Mouse (Mus musculus): ENCODE results near the gene Gm7534.
A peak's percentile ranks its signal among the peaks of the same experiment; 100 is the strongest.

Gene Gm7534

DNA sequence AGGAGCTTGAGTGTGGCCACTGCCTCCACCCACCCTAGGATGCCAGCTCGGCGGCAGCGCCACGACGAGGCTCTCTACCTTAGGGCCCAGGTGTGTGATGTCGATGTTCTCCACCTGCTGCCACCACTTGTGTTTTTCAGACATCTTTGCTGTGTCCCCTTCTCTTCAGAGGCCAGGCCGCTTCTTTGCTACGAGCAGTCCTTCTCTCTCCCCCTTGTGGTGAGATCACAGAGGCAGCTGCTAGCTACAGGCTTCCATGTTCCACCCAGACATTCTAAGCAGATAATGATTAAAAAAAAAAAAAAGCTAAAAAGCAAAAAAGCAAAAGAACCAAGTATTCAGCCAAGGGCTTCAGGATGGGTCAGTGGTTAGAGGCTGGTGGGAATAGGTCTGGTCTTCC, 24.4 kb upstream of the Gm7534 start, which contains the start of gene Catsper4:
TSS of gene Catsper4 (minus strand) at position 190 of the 400 bp plus-strand sequence.
- Histone ChIP-seq H3K27me3 (ENCODE audit: insufficient read depth, low read length) (peaks cover 34% of the 10 kb centered on the region), H3K9me3 (ENCODE audit: low read length) (no peaks in the 10 kb centered on the region), H3K36me3 (ENCODE audit: insufficient read depth, low read length) (no peaks in the 10 kb centered on the region), H3K4me3 (replicated peaks; ENCODE audit: low read length) (no peak within 1 kb of the TSS), H3K4me1 (replicated peaks; ENCODE audit: low read depth, low read length) (peaks cover 32% of the 10 kb centered on the region)
- TF ChIP-seq NANOG (IDR thresholded peaks at IDR 0.05; ENCODE audit: borderline replicate concordance, low read length) (no peak), POU5F1 (IDR thresholded peaks at IDR 0.05; ENCODE audit: borderline replicate concordance, low read length) (no peak), CTCF (conservative IDR thresholded peaks at IDR 0.05; ENCODE audit: low read length) (no peak)

DNA sequence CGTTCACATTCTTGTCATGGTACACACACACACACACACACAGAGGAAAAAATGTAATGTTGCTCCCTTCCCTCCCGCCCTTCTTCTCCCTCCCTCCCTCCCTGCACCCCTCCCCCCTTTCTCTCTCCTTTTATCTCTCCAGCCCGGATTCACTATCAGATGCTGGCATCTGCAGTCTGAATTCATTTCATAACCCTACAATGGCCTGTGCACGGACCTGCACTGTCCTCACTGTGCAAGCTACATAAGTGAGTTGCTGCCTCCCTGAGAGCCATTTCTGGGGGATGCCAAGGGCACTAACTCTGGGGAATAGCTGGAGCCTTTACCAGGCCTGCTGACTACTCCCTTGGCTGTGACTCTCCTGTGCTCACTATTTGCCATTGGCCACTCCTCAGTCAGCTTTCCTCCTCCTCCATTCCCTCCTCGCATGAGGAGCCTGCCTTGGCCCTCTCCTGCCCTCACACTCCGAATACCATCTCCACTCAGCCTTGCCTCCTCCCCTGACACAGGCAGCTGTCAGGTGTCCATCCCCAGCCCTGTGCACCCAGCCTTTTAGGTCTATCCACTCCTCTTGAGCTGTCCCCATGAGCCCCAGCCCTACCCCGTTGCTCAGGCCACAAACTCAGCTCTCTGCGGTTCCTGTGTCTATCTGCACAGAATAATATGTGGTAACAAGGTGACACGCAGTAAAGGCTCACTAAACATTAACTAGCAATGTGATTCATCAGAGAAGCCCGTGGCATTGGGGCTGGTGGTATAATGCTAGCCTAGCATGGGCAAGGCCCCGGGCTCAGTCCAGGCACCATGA, 20.2 kb upstream of the Gm7534 start:
- H3K27me3 ChIP-seq (ENCODE audit: insufficient read depth, low read length) = 0 out of 2 replicates have a peak, but pooled peaks cover 10% of the 10 kb centered on the region
- H3K4me3 ChIP-seq (replicated peaks; ENCODE audit: low read length) = no peak overlapping the region
- TF ChIP-seq POU5F1 (IDR thresholded peaks at IDR 0.05; ENCODE audit: borderline replicate concordance, low read length) (no peak), CTCF (conservative IDR thresholded peaks at IDR 0.05; ENCODE audit: low read length) (no peak), NANOG (IDR thresholded peaks at IDR 0.05; ENCODE audit: borderline replicate concordance, low read length) (no peak)
- peaks cover 4% of the 10 kb centered on the region; the same call in 1 of the 2 replicates for H3K4me1 ChIP-seq (replicated peaks; ENCODE audit: low read depth, low read length)
- H3K9me3 ChIP-seq (ENCODE audit: low read length) = no peaks in the 10 kb centered on the region
- H3K36me3 ChIP-seq (ENCODE audit: insufficient read depth, low read length) = no peaks in the 10 kb centered on the region

GRCm38 (mm10) chr4:134206488-134207053, 3.8 kb upstream of the Gm7534 start:
- Histone ChIP-seq H3K4me1 (replicated peaks; ENCODE audit: low read depth, low read length) (peaks cover 40% of the 10 kb centered on the region), H3K9me3 (ENCODE audit: low read length) (no peaks in the 10 kb centered on the region), H3K27me3 (ENCODE audit: insufficient read depth, low read length) (no peaks in the 10 kb centered on the region; the same call in 1 of the 2 replicates), H3K4me3 (replicated peaks; ENCODE audit: low read length) (no peak overlapping the region), H3K36me3 (ENCODE audit: insufficient read depth, low read length) (no peaks in the 10 kb centered on the region)
- TF ChIP-seq POU5F1 (IDR thresholded peaks at IDR 0.05; ENCODE audit: borderline replicate concordance, low read length) = no peak
- no peak for TF ChIP-seq NANOG (IDR thresholded peaks at IDR 0.05; ENCODE audit: borderline replicate concordance, low read length)
- TF ChIP-seq CTCF (conservative IDR thresholded peaks at IDR 0.05; ENCODE audit: low read length) = no peak

- Histone ChIP-seq H3K9me3 (ENCODE audit: low read length) (no peaks in the 10 kb centered on the region), H3K27me3 (ENCODE audit: insufficient read depth, low read length) (no peaks in the 10 kb centered on the region), H3K4me1 (replicated peaks; ENCODE audit: low read depth, low read length) (peaks cover 34% of the 10 kb centered on the region), H3K4me3 (replicated peaks; ENCODE audit: low read length) (no peak overlapping the region), H3K36me3 (ENCODE audit: insufficient read depth, low read length) (no peaks in the 10 kb centered on the region)
- TF ChIP-seq NANOG (IDR thresholded peaks at IDR 0.05; ENCODE audit: borderline replicate concordance, low read length) = no peak
- no peak for TF ChIP-seq POU5F1 (IDR thresholded peaks at IDR 0.05; ENCODE audit: borderline replicate concordance, low read length)
- no peak for TF ChIP-seq CTCF (conservative IDR thresholded peaks at IDR 0.05; ENCODE audit: low read length)
These were observed 614 bp upstream of the Gm7534 start for GRCm38 (mm10) chr4:134203340-134203896.

DNA sequence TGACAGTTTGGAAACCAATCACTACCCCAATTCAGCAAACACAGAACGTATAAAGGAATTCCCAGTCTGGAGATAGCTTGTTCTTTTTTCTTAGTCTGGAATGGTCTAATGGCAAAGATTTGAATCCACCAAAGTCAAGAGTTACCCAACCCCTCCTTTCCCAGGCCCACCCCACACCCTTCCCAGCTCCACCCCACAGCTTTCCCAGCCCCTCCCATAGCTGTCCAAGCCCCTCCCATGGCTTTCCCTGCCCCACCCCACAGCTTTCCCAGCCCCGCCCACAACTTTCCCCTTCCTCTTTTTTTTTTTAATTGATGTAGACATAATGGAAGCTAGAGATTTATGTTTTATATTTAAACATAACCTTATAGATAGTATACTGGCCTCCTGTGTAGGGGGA, 3.4 kb downstream of the Gm7534 start:
- Histone ChIP-seq H3K9me3 (ENCODE audit: low read length) (no peaks in the 10 kb centered on the region), H3K36me3 (ENCODE audit: insufficient read depth, low read length) (no peaks in the 10 kb centered on the region), H3K4me3 (replicated peaks; ENCODE audit: low read length) (no peak overlapping the region), H3K27me3 (ENCODE audit: insufficient read depth, low read length) (no peaks in the 10 kb centered on the region; the same call in 1 of the 2 replicates), H3K4me1 (replicated peaks; ENCODE audit: low read depth, low read length) (peaks cover 8% of the 10 kb centered on the region; the same call in 1 of the 2 replicates)
- no peak for TF ChIP-seq NANOG (IDR thresholded peaks at IDR 0.05; ENCODE audit: borderline replicate concordance, low read length)
- no peak for TF ChIP-seq CTCF (conservative IDR thresholded peaks at IDR 0.05; ENCODE audit: low read length)
- TF ChIP-seq POU5F1 (IDR thresholded peaks at IDR 0.05; ENCODE audit: borderline replicate concordance, low read length) = no peak

GRCm38 (mm10) chr4:134186268-134186667, 16.5 kb downstream of the Gm7534 start:
- H3K36me3 ChIP-seq (ENCODE audit: insufficient read depth, low read length) = peaks cover 24% of the 10 kb centered on the region
- TF ChIP-seq CTCF (conservative IDR thresholded peaks at IDR 0.05; ENCODE audit: low read length) = no peak
- no peak for TF ChIP-seq NANOG (IDR thresholded peaks at IDR 0.05; ENCODE audit: borderline replicate concordance, low read length)
- no peak for TF ChIP-seq POU5F1 (IDR thresholded peaks at IDR 0.05; ENCODE audit: borderline replicate concordance, low read length)

GRCm38 (mm10) chr4:134185569-134185968, 17.2 kb downstream of the Gm7534 start:
- Histone ChIP-seq H3K27me3 (ENCODE audit: insufficient read depth, low read length) (no peaks in the 10 kb centered on the region), H3K36me3 (ENCODE audit: insufficient read depth, low read length) (peaks cover 31% of the 10 kb centered on the region), H3K9me3 (ENCODE audit: low read length) (no peaks in the 10 kb centered on the region), H3K4me3 (replicated peaks; ENCODE audit: low read length) (peak overlapping the region; percentile 91), H3K4me1 (replicated peaks; ENCODE audit: low read depth, low read length) (peaks cover 35% of the 10 kb centered on the region)
- TF ChIP-seq NANOG (IDR thresholded peaks at IDR 0.05; ENCODE audit: borderline replicate concordance, low read length) (no peak), POU5F1 (IDR thresholded peaks at IDR 0.05; ENCODE audit: borderline replicate concordance, low read length) (no peak), CTCF (conservative IDR thresholded peaks at IDR 0.05; ENCODE audit: low read length) (no peak)

More at GRCm38 (mm10) chr4:134186268-134186667, 16.5 kb downstream of the Gm7534 start:
- peaks cover 28% of the 10 kb centered on the region for H3K4me1 ChIP-seq (replicated peaks; ENCODE audit: low read depth, low read length)
- H3K9me3 ChIP-seq (ENCODE audit: low read length) = no peaks in the 10 kb centered on the region
- peaks cover 4% of the 10 kb centered on the region; the same call in 1 of the 2 replicates for H3K27me3 ChIP-seq (ENCODE audit: insufficient read depth, low read length)
- peak overlapping the region; percentile 91 for H3K4me3 ChIP-seq (replicated peaks; ENCODE audit: low read length)

GRCm38 (mm10) chr4:134183711-134184110, 19.1 kb downstream of the Gm7534 start:
- TF ChIP-seq POU5F1 (IDR thresholded peaks at IDR 0.05; ENCODE audit: borderline replicate concordance, low read length) (no peak), NANOG (IDR thresholded peaks at IDR 0.05; ENCODE audit: borderline replicate concordance, low read length) (no peak)
- H3K9me3 ChIP-seq (ENCODE audit: low read length) = no peaks in the 10 kb centered on the region
- H3K4me3 ChIP-seq (replicated peaks; ENCODE audit: low read length) = no peak overlapping the region
- H3K36me3 ChIP-seq (ENCODE audit: insufficient read depth, low read length) = peaks cover 38% of the 10 kb centered on the region
- no peaks in the 10 kb centered on the region for H3K27me3 ChIP-seq (ENCODE audit: insufficient read depth, low read length)
- peaks cover 35% of the 10 kb centered on the region for H3K4me1 ChIP-seq (replicated peaks; ENCODE audit: low read depth, low read length)

Measured in E14TG2a.4 (cell line).